Mouse (Mus musculus) gastrocnemius, postnatal 14 days (tissue): ENCODE data around the gene Pde8a. TPM values are rescaled to one million over a fixed set of nuclear protein-coding genes. Genes with fewer than 3 reads are reported as not detected.
"Not testable (repeated sequence)": the region's sequence is repeated elsewhere in the genome, so short reads cannot be mapped to it uniquely, and the experiment has no call there.

Experiments used
- DNase-seq: peaks from one replicate; pipeline ENCODE4 v3.0.0; 2021; ENCODE audit warnings: mixed read lengths
- intact Hi-C: fragments of 180-260 bp; cut with DNase I; formaldehyde crosslinking; loops from one replicate; pipeline ENCODE4 v1.15.1; 2025; ENCODE audit warnings: low total_unique reads
- long read RNA-seq, 2 experiments: library from polyadenylated mRNA; stranded (forward); transcript quantifications; one replicate each; pipeline ENCODE4 v2.0.0; 2021
- total RNA-seq, 2 experiments: library from RNA; stranded (reverse); gene quantifications; 2 replicates each; pipeline ENCODE4 v1.2.3; 2021

Gene Pde8a
- total RNA-seq, result 1 to 10 TPM; 6.7 to 7.0 TPM
- long read RNA-seq, experiment 1, partial matches to known transcripts, result 0 of 7 reads
- long read RNA-seq, experiment 1, other reads (novel, unspliced or antisense), result 4 of 7 reads
- long read RNA-seq, experiment 2, transcript Pde8a-201 (22 exons, 3,802 nt), result major isoform, 10 of 15 reads
- long read RNA-seq, experiment 2, partial matches to known transcripts, result 3 of 15 reads
- long read RNA-seq, experiment 2, other reads (novel, unspliced or antisense), result 2 of 15 reads

DNA sequence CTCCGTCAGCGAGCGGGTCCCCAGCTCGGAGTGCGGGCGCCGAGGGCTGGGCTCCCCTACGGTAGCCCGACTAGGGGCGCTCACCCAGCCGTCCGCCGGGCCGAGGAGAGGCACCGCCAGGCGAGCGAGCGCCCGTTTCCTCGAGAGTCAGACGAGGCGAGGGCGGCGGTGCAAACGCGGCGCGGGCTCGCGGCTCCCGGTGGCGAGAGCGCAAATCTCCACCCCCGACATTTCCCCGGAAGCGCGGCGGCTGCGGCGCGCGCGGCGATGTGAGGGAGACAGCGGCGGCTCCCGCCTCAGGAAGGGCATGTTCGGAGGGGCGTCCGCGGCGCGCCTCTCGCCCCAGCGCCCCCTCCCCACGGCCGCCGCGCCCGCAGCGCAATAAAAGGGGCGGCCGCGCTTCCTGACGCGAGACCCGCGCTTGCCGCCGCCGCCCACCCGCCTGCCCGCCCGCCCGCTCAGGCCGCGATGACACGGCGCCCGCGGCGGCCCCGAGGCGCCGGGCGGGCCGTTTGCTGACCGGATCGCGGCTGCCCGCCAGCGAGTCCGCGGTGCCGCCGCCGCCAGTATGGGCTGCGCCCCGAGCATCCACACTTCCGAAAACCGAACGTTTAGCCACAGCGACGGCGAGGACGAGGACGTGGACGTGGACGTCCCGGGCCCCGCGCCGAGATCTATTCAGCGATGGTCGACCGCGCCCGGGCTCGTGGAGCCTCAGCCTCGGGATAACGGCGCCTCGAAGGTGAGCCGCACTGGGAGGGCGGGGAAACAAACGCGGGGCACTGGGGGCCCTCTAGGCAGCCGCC, at the start of gene Pde8a:
Gene Pde8a, plus strand, starts transcription at position 250 of the 806 bp plus-strand sequence.
- no peak for DNase-seq

GRCm38 (mm10) chr7:81164411-81164810, 49.0 kb upstream of the Pde8a start:
- DNase-seq, result no peak
- intact Hi-C loops, result no loop called here

More for the DNA sequence above, at the start of gene Pde8a:
- intact Hi-C loops, result loop anchor here (5.0 kb wide), 1 partner anchor 94 kb away; no protein-coding TSS in a partner anchor

DNA sequence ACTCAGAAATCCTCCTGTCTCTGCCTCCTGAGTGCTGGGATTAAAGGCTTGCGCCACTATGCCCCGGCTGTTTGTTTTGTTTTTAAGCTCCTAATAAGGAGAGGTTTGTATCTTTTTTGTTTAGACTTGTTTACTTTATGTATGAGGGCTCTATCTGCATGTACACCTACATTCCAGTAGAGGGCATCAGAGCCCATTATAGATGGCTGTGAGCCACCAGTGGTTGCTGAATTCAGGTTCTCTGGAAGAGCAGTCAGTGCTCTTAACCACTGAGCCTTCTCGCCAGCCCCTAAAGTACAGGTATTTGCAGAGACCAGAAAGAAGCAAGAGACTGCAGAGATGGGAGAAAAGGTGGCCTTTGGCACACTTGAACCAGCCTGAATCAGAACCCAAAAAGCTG, 46.3 kb upstream of the Pde8a start:
- intact Hi-C loops, result no loop called here
- peak; percentile 33 for DNase-seq

GRCm38 (mm10) chr7:81169351-81169750, 44.0 kb upstream of the Pde8a start:
- intact Hi-C loops, result loop anchor here (2.0 kb wide), 1 partner anchor 163 kb away; no protein-coding TSS in a partner anchor

GRCm38 (mm10) chr7:81173931-81174330, 39.5 kb upstream of the Pde8a start:
- no peak for DNase-seq
- intact Hi-C loops, result no loop called here

More at GRCm38 (mm10) chr7:81169351-81169750, 44.0 kb upstream of the Pde8a start:
- no peak for DNase-seq

DNA sequence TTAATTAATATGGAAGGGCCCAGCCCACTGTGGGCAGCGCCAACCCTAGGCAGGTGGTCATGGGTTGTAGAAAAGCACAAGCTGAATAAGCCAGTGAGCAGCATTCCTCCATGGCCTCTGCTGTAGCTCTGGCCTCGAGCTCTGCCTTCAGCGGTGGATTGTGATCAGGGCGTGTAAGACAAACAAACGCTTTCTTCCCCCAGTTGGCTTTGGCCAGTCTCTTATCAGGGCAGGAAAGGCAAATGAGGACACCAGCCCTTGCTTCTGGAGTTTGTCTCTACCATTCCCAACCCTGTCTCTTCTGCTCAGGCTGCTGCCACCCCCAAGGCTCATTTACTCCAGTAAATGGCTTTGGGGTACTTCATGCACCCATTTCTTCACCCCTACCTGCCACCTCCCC, 38.7 kb upstream of the Pde8a start:
- intact Hi-C loops, result no loop called here
- no peak for DNase-seq

DNA sequence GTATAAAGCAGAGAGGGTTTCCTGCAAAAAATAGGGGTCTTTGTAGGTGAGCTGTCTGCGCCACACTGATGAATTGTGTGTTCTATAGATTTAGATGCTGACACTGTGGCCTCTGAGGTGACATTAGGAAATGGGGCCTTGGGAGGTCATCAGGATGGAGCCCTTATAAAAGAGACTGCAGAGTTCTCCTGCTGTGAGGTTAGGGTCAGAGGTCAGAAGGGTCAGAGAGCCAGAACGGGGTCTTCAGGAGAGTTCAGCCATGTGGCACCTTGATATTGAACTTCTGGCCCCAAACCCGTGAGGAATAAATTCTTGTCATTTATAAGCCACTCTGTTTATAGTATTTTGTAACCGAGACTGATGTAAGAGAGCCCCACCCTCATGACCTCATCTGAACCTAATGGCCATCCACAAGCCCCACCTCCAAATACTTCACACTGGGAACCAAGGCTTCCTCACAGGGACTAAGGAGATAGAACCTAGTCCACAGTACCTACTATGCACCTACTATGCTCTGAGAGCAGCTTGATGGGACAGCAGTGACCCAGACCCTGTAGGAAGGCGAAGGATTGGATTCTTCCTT, 37.1 kb upstream of the Pde8a start:
- intact Hi-C loops, result no loop called here

GRCm38 (mm10) chr7:81179494-81179893, 33.9 kb upstream of the Pde8a start:
- no peak for DNase-seq
- intact Hi-C loops, result no loop called here

More for the DNA sequence above, 37.1 kb upstream of the Pde8a start:
- DNase-seq, result no peak

- peak; percentile 25 for DNase-seq
- intact Hi-C loops, result no loop called here
Measured at GRCm38 (mm10) chr7:81182492-81183175, 30.8 kb upstream of the Pde8a start.

DNA sequence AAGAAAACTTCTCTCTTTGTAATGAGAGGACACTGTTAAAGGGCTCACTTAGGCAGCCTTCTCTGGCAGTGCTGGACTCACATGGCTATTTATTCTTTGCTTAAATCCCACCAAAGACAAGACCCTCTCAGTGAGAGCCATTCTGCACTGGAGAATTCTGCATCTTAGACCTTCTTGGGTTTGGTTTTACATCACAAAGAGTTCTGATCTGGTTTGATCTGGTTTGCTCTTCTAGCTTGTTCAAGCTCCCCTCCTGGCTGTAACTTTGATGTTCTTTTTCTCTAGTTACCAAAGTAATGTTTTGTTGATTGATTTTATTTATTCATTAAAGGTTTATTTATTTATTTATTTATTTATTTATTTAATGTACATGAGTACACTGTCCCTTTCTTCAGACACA, 30.2 kb upstream of the Pde8a start:
- intact Hi-C loops, result no loop called here
- no peak for DNase-seq

- no peak for DNase-seq
- intact Hi-C loops, result no loop called here
Measured at GRCm38 (mm10) chr7:81184136-81184535, 29.3 kb upstream of the Pde8a start.

- no peak for DNase-seq
- intact Hi-C loops, result no loop called here
Measured at GRCm38 (mm10) chr7:81184651-81185050, 28.7 kb upstream of the Pde8a start.

DNA sequence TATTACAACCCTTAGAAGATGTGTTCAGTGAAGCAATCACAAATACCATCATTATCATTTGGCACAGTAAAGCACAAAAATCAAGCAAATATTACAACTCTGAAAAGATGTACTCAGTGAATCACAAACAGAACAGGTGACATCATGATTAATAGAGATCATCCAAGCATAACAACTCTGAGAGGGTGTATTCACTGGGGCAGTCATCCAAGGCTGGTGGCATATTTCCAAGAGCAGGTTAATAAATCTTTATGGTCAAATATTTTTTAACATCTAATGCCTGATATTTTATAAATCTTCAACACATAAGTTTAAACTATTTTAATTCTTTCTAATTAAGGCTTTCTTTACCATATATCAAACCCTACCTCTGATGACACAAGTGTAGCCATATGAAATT, 27.4 kb upstream of the Pde8a start:
- DNase-seq, result not testable (repeated sequence)

GRCm38 (mm10) chr7:81189180-81189579, 24.2 kb upstream of the Pde8a start:
- intact Hi-C loops, result no loop called here
- DNase-seq, result no peak

More for the DNA sequence above, 27.4 kb upstream of the Pde8a start:
- intact Hi-C loops, result not testable (repeated sequence)

DNA sequence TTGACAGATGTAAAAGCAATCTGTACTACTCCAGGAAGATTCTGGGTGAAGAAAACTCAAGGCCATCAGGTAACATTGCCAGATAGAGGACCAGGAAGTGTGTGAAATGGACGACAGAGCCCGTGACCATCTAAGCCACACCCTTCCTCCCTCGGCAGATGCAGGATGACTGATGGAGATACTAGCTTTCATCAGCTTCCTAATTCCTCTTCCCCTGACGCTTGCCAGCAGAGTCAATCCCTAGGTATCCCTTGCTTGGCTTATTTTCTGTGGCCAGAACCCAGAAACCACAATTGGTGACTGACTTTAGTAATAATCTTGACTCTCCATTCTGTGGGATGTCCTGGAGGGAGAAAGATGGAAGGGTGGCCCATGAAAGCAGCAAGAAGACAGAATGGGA, 17.9 kb upstream of the Pde8a start:
- intact Hi-C loops, result no loop called here

GRCm38 (mm10) chr7:81196796-81197195, 16.6 kb upstream of the Pde8a start:
- no peak for DNase-seq
- intact Hi-C loops, result no loop called here

More for the DNA sequence above, 17.9 kb upstream of the Pde8a start:
- no peak for DNase-seq

DNA sequence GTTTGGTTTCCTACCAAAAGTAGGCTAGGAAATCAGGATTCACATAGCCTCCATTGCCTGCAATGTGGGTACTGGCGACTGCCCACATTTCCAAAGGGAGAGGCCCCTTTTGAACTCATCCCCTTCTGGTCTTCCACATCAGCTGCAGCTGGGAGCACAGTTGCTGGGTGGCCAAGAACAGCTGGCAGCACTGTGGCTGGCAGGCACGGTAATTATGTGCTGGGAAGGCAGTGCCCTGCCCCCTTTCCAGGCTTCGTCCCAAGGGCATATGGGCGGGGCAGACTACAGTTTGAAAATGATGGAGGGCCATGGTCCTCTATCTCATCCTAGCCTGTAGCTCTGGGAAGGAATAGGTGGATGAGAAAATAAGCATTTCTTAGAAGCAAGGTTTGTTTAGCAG, 14.9 kb upstream of the Pde8a start:
- intact Hi-C loops, result no loop called here
- DNase-seq, result peak; percentile 49

DNA sequence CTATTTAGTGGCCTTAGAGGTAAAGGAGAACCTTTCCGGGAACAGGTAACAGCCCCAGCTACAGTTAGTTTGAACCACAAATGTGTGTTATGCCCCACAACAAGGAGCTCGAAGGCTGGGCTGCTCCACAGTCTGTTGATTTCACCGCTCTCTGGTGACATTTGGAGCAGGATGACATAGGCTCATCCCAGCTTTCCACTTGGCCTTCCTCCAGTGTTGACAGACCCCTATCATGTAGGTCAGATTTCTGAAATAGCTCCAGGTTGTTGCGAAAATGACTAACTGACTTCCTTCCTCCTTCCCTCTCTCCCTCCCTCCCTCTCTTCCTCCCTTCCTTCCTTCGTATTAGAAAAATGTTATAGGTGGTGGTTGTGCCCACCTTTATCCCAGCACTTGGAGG, 14.3 kb upstream of the Pde8a start:
- DNase-seq, result no peak
- intact Hi-C loops, result no loop called here

DNA sequence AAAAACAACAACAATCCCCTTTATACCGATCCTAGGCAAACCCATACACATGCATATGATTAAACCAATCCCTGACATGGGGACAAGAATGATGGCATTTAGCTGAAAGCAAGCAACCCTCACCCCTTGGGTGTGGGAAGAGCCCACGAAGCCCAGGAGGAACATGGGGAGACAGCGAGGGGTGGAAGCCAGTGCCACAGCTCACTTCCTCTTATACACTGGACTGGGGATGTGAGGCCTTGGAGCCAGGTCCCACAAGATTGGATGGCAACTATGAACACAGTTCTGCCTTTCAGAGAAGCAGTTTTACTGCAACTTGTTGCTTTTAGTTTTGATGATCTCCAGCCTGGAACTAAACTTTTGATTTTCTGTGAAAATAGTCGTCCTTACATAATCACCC, 13.6 kb upstream of the Pde8a start:
- intact Hi-C loops, result no loop called here

DNA sequence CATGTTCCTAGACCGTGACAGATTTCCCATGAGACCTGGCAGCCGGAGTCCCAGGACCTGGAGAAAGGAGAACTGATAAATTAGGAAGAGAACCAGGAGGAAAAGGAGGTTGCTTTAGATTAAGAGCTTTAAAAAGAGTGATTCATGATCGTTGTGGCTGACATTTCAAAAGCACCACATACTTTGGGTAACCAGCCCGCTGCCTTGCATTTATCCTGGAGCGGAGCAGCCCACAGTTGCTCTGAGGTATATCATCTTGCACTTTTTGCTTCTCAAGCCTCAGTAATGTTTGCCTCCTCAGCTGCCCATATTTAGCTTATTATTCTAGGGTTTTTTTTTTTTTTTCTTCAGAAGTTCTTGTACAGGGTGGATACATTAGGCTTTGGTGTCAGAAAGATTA, 11.0 kb upstream of the Pde8a start:
- DNase-seq, result no peak
- intact Hi-C loops, result no loop called here

More for the DNA sequence above, 13.6 kb upstream of the Pde8a start:
- no peak for DNase-seq
